12 mouse cellular contexts compared by ENCODE assay signal in genomic region chr16:20975406-20975805, GRCm38 (mm10).
DNase-seq lines count a peak whose midpoint lies in the region; ATAC-seq and TF ChIP-seq lines count a peak whose summit lies in the region.
"Had no signal": no experiment of that assay in that cellular context is flagged by ENCODE, and none has a peak within 500 bp of the region (broad histone marks: within the 10 kb centered on the region; RNA-seq: fewer than 3 reads in every experiment).

No protein-coding gene starts in this region.

- TF ChIP-seq CTCF in left cerebral cortex, adult 2 months (IDR thresholded peaks at IDR 0.05), result no peak

- H3K9me3 ChIP-seq in limb, embryonic 14.5 days (ENCODE audit: control insufficient read depth, low read length), result no peaks in the 10 kb centered on the region
- no peaks in the 10 kb centered on the region for H3K9me3 ChIP-seq in limb, embryonic 10.5 days (replicated peaks)
- H3K9me3 ChIP-seq: forebrain, embryonic 13.5 days; lung, embryonic 15.5 days had no signal

- ATAC-seq in limb, embryonic 14.5 days (ENCODE audit: low FRiP score, low read depth), result no peak
- ATAC-seq: activated CD4-positive, CD25-positive, alpha-beta regulatory T cell, adult 4 months; forebrain, embryonic 13.5 days had no signal

- no peak overlapping the region for H3K4me3 ChIP-seq in limb, embryonic 14.5 days (replicated peaks; ENCODE audit: low read length)
- no peak overlapping the region for H3K4me3 ChIP-seq in limb, embryonic 10.5 days
- H3K4me3 ChIP-seq in left cerebral cortex, adult 2 months, result no peak overlapping the region
- H3K4me3 ChIP-seq: forebrain, embryonic 13.5 days; lung, embryonic 15.5 days; myocyte had no signal

- peaks cover 8% of the 10 kb centered on the region; the same call in 1 of the 2 replicates for H3K4me1 ChIP-seq in limb, embryonic 14.5 days (ENCODE audit: control insufficient read depth, insufficient read depth, low read length)
- peaks cover 6% of the 10 kb centered on the region; the same call in 1 of the 2 replicates for H3K4me1 ChIP-seq in limb, embryonic 10.5 days
- H3K4me1 ChIP-seq: forebrain, embryonic 13.5 days; lung, embryonic 15.5 days had no signal

- 26% methylated on average over 2 of the region's 2 CpGs for WGBS in limb, embryonic 14.5 days
- 77% methylated on average over 2 of the region's 2 CpGs for WGBS in limb, embryonic 10.5 days

- no peak overlapping the region for H3K27ac ChIP-seq in limb, embryonic 14.5 days (replicated peaks; ENCODE audit: low read depth, low read length)
- H3K27ac ChIP-seq in limb, embryonic 10.5 days, result no peak overlapping the region
- H3K27ac ChIP-seq in left cerebral cortex, adult 2 months, result no peak overlapping the region
- H3K27ac ChIP-seq: forebrain, embryonic 13.5 days; lung, embryonic 15.5 days had no signal

- no peak overlapping the region for H3K9ac ChIP-seq in limb, embryonic 14.5 days (ENCODE audit: low read depth, low read length, severe bottlenecking)
- H3K9ac ChIP-seq: forebrain, embryonic 13.5 days; lung, embryonic 15.5 days had no signal

- intact Hi-C loops in heart, postnatal 36 days (cut with DNase I), result no loop called here
- intact Hi-C loops in left cerebral cortex, adult 2 months (cut with DNase I), result no loop called here

- H3K4me2 ChIP-seq in limb, embryonic 14.5 days (replicated peaks; ENCODE audit: low read depth, low read length, severe bottlenecking), result no peak overlapping the region
- H3K4me2 ChIP-seq: forebrain, embryonic 13.5 days; lung, embryonic 15.5 days had no signal

- no peaks in the 10 kb centered on the region for H3K36me3 ChIP-seq in limb, embryonic 14.5 days (ENCODE audit: control insufficient read depth, insufficient read depth, low read length)
- no peaks in the 10 kb centered on the region for H3K36me3 ChIP-seq in limb, embryonic 10.5 days
- H3K36me3 ChIP-seq: lung, embryonic 15.5 days had no signal

- DNase-seq in heart, adult 11 months, result peak; percentile 45
- DNase-seq in heart, postnatal 36 days, result no peak
- DNase-seq in limb, embryonic 14.5 days (ENCODE audit: low spot score), result peak; percentile 82
- no peak for DNase-seq in limb, embryonic 10.5 days (ENCODE audit: low spot score)
- peak; percentile 26 for DNase-seq in ZHBTc4 (ENCODE audit: low read depth, low spot score)
- DNase-seq in mesoderm, embryonic 11.5 days (ENCODE audit: low read depth, low spot score), result peak; percentile 13
- DNase-seq in spleen, postnatal 10 days (ENCODE audit: low spot score in 2 of 2), result no peak
- no peak for DNase-seq in left cerebral cortex, adult 2 months (ENCODE audit: extremely low spot score in 1 of 2, low spot score in 2 of 2)

- TF ChIP-seq POLR2A in limb, embryonic 14.5 days (IDR thresholded peaks at IDR 0.05; ENCODE audit: borderline replicate concordance, extremely low read depth, insufficient read depth, insufficient read length), result no peak

- H3K27me3 ChIP-seq in limb, embryonic 14.5 days (ENCODE audit: control insufficient read depth, insufficient read depth, low read length), result no peaks in the 10 kb centered on the region
- H3K27me3 ChIP-seq in limb, embryonic 10.5 days (ENCODE audit: low read depth, poor library complexity, severe bottlenecking), result no peaks in the 10 kb centered on the region
- H3K27me3 ChIP-seq: forebrain, embryonic 13.5 days; lung, embryonic 15.5 days had no signal

Comparison
In these comparisons a context has a peak if more than half of its experiments do, and no peak if none do; other contexts are left out.
1. DNase-seq: peak in heart, adult 11 months (single experiment), limb, embryonic 14.5 days (single experiment), ZHBTc4 (single experiment) and mesoderm, embryonic 11.5 days (single experiment); none in heart, postnatal 36 days (0 of 2), limb, embryonic 10.5 days (single experiment), spleen, postnatal 10 days (0 of 2) and left cerebral cortex, adult 2 months (0 of 2).